Mouse (Mus musculus) neural tube, embryonic 15.5 days (tissue): ENCODE data around the gene Bcl2a1b. TPM values are rescaled to one million over a fixed set of nuclear protein-coding genes. Genes with fewer than 3 reads are reported as not detected.
"Not testable (repeated sequence)": the region's sequence is repeated elsewhere in the genome, so short reads cannot be mapped to it uniquely, and the experiment has no call there.

ENCODE experiments used
- ATAC-seq: fragments of 200-750 bp; cut with Nextera tagmentation; 2 replicates; pipeline ENCODE4 v1.8.0; 2017; ENCODE audit warnings: mild to moderate bottlenecking, moderate TSS enrichment, moderate library complexity; ENCODE audit not compliant: low FRiP score
- H3K27ac ChIP-seq: fragments of 300-500 bp; sonication (generic); replicated peaks from 2 replicates; pipeline ENCODE4 v1.5.1; 2015; ENCODE audit warnings: mild to moderate bottlenecking, inconsistent platforms
- H3K27me3 ChIP-seq: fragments of 300-500 bp; sonication (generic); replicated peaks from 2 replicates; pipeline ENCODE4 v1.6.1; 2015; ENCODE audit warnings: inconsistent platforms
- H3K36me3 ChIP-seq: fragments of 300-500 bp; sonication (generic); 2 replicates; pipeline ENCODE4 v1.6.1; 2015; ENCODE audit warnings: inconsistent platforms
- H3K4me1 ChIP-seq: fragments of 300-500 bp; sonication (generic); 2 replicates; pipeline ENCODE4 v1.6.1; 2015; ENCODE audit warnings: inconsistent platforms
- H3K4me2 ChIP-seq: fragments of 300-500 bp; sonication (generic); 2 replicates; pipeline ENCODE4 v1.6.1; 2015; ENCODE audit warnings: inconsistent platforms, mild to moderate bottlenecking, moderate library complexity
- H3K4me3 ChIP-seq: fragments of 300-500 bp; sonication (generic); replicated peaks from 2 replicates; pipeline ENCODE4 v1.5.1; 2015; ENCODE audit warnings: mild to moderate bottlenecking, inconsistent platforms
- H3K9ac ChIP-seq: fragments of 300-500 bp; sonication (generic); replicated peaks from 2 replicates; pipeline ENCODE4 v1.6.1; 2015; ENCODE audit warnings: mild to moderate bottlenecking, inconsistent platforms
- H3K9me3 ChIP-seq: fragments of 300-500 bp; sonication (generic); replicated peaks from 2 replicates; pipeline ENCODE4 v1.6.1; 2016; ENCODE audit warnings: inconsistent platforms
- WGBS: fragments of 180-500 bp; shearing (Covaris S2); methylation state at CpG from one replicate; pipeline ENCODE4 v1.1.7; 2015; ENCODE audit warnings: mixed read lengths; 5-methylcytosine and 5-hydroxymethylcytosine counted together
- polyA plus RNA-seq: library from polyadenylated mRNA; unstranded; fragments of >200 nt; fragmentation: Nextera tagmentation; extraction: Ambion mirVana; gene quantifications from 2 replicates; pipeline ENCODE4 v1.2.1, GENCODE M21; 2015

Bcl2a1b gene
- 1.9 and 3.3 TPM in 2 replicates for polyA plus RNA-seq

- H3K27me3 ChIP-seq, H3K4me3 ChIP-seq, H3K9ac ChIP-seq, H3K27ac ChIP-seq, H3K9me3 ChIP-seq, H3K36me3 ChIP-seq, H3K4me1 ChIP-seq, H3K4me2 ChIP-seq, ATAC-seq: not testable (repeated sequence)
- WGBS, result 95% methylated on average over 5 of the region's 5 CpGs
Measured at GRCm38 (mm10) chr9:89198969-89199416, at the start of gene Bcl2a1b, which contains the start of gene Gm29094. Bcl2a1b (plus strand) TSS chr9:89199209. Gm29094 (plus strand) TSS chr9:89199379.

DNA sequence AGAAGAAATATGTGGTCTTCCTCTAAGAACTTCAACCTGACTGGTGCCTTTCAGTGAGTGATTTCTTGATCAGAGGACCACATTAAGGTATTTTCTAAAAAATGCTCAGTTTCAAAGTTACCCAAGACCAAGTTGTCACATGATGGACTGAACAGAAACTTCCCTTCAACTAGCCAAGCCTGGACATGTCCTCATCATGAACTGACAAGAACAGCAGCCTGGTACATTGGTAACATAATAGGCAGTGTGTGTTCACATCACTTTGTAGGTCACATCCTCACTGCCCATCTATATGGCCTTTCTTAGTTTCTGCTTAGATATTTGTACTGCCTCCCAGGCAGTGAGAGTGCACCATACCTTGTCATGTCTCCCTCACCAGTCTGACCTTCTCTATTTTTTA is 26.5 kb upstream of the Bcl2a1b start:
- not testable (repeated sequence) for H3K9ac ChIP-seq, H3K4me1 ChIP-seq, H3K27ac ChIP-seq, H3K27me3 ChIP-seq, H3K9me3 ChIP-seq, ATAC-seq, H3K4me3 ChIP-seq, H3K4me2 ChIP-seq, H3K36me3 ChIP-seq

GRCm38 (mm10) chr9:89178833-89179232 is 20.2 kb upstream of the Bcl2a1b start:
- not testable (repeated sequence) for H3K4me3 ChIP-seq, H3K4me1 ChIP-seq, H3K27me3 ChIP-seq, H3K4me2 ChIP-seq, H3K27ac ChIP-seq, H3K9me3 ChIP-seq, ATAC-seq, H3K36me3 ChIP-seq, H3K9ac ChIP-seq
- 47% methylated on average over 2 of the region's 3 CpGs for WGBS

GRCm38 (mm10) chr9:89179469-89179868 is 19.5 kb upstream of the Bcl2a1b start:
- H3K9ac ChIP-seq, H3K9me3 ChIP-seq, H3K27ac ChIP-seq, ATAC-seq, H3K4me1 ChIP-seq, H3K36me3 ChIP-seq, H3K27me3 ChIP-seq, H3K4me2 ChIP-seq, H3K4me3 ChIP-seq: not testable (repeated sequence)
- WGBS, result 79% methylated on average over 4 of the region's 4 CpGs

DNA sequence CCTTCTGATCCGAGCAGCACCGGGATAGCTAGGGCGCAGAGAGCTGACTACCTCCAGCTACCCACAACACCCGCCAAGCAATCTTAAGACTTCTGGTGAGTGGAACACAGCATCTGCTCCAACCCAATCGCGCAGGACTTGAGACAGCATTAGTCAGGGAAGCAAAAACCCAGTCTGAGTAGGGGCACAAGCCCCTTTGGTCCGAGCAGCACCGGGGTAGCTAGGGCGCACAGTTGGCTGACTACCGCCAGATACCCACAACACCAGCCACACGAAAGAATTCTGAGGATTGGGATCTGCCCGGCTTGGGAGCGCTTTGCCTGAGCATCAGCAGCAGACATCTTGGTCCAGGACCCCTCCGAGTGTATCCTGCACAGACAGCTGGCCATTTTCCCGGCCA is 12.0 kb upstream of the Bcl2a1b start:
- not testable (repeated sequence) for H3K4me1 ChIP-seq, H3K4me3 ChIP-seq, H3K9ac ChIP-seq, H3K4me2 ChIP-seq, ATAC-seq, H3K36me3 ChIP-seq, H3K9me3 ChIP-seq, H3K27ac ChIP-seq, H3K27me3 ChIP-seq
- WGBS, result 83% methylated on average over 15 of the region's 15 CpGs

- H3K4me2 ChIP-seq, H3K9me3 ChIP-seq, H3K4me1 ChIP-seq, H3K27me3 ChIP-seq, ATAC-seq, H3K9ac ChIP-seq, H3K36me3 ChIP-seq, H3K4me3 ChIP-seq, H3K27ac ChIP-seq: not testable (repeated sequence)
Measured at GRCm38 (mm10) chr9:89195483-89195882, 3.5 kb upstream of the Bcl2a1b start.

DNA sequence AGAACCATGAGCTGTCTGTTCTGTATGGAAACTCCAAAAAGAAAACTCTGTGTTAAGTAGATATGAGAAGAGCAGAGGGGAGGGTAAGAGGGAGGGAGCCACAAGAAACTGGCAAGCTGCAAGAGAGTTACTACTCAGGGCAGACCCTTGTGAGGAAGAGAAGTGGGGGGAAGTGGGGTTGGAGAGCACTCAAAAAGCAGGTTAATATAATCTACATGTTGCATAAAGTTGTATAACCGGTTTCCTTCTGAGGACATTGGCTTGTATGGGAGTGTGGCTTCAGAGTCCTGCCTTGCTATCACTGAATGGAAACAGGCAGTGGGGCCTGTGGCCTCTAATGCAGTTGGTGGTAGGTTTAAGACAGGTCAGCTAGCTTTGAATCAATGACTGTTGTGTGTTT is 1.5 kb upstream of the Bcl2a1b start:
- not testable (repeated sequence) for H3K9me3 ChIP-seq, H3K27ac ChIP-seq, H3K4me2 ChIP-seq, H3K27me3 ChIP-seq, ATAC-seq, H3K4me1 ChIP-seq, H3K4me3 ChIP-seq, H3K9ac ChIP-seq, H3K36me3 ChIP-seq
- WGBS, result 89% methylated on average over 1 of the region's 1 CpGs

DNA sequence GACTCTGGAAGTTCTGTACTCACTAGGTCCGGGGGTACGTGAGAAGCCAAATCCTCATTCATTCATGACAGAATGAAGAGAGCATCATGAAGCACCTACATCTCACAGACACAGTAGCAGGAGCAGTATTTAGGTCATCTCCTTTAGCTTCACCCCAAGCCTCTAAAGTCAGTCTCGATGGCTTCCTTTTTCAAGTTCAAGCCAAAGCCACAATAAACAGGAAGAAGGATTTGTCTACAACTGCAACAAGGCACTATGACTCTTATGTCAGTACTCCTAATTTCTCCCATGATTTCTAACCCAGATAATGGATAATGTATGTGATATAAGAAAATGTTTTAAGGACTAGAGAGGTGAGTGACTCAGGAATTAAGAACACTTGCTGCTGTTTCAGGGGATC is 660 bp upstream of the Bcl2a1b start:
- not testable (repeated sequence) for H3K36me3 ChIP-seq, ATAC-seq, H3K4me2 ChIP-seq, H3K27me3 ChIP-seq, H3K9me3 ChIP-seq, H3K9ac ChIP-seq, H3K4me3 ChIP-seq, H3K4me1 ChIP-seq, H3K27ac ChIP-seq
- 92% methylated on average over 3 of the region's 3 CpGs for WGBS

GRCm38 (mm10) chr9:89202256-89202655 is 3.2 kb downstream of the Bcl2a1b start:
- H3K4me2 ChIP-seq, H3K27me3 ChIP-seq, H3K9me3 ChIP-seq, H3K9ac ChIP-seq, H3K4me3 ChIP-seq, H3K27ac ChIP-seq, H3K4me1 ChIP-seq, H3K36me3 ChIP-seq, ATAC-seq: not testable (repeated sequence)

DNA sequence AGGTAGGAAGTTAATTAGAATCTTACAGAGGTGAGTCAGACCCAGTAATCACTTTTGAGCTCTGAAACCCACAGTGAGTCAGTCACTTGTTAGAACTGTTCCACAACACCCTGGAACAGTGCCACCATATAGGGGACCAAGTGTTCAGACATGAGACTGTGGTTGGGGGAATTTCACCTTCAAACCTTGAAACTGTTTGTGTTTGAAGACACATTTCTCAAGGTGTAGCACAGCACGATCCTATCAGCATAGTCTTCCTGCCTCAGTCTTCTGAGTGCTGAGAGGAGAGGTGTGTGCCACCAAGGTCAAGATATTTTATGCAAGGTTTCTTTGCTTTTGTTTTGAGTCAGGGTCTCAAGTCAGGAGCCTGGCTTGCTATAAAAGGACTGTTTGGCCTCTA is 9.9 kb downstream of the Bcl2a1b start:
- not testable (repeated sequence) for ATAC-seq, H3K4me2 ChIP-seq, H3K9ac ChIP-seq, H3K27me3 ChIP-seq, H3K4me3 ChIP-seq, H3K4me1 ChIP-seq, H3K9me3 ChIP-seq, H3K36me3 ChIP-seq, H3K27ac ChIP-seq
- WGBS, result 87% methylated on average over 1 of the region's 1 CpGs

DNA sequence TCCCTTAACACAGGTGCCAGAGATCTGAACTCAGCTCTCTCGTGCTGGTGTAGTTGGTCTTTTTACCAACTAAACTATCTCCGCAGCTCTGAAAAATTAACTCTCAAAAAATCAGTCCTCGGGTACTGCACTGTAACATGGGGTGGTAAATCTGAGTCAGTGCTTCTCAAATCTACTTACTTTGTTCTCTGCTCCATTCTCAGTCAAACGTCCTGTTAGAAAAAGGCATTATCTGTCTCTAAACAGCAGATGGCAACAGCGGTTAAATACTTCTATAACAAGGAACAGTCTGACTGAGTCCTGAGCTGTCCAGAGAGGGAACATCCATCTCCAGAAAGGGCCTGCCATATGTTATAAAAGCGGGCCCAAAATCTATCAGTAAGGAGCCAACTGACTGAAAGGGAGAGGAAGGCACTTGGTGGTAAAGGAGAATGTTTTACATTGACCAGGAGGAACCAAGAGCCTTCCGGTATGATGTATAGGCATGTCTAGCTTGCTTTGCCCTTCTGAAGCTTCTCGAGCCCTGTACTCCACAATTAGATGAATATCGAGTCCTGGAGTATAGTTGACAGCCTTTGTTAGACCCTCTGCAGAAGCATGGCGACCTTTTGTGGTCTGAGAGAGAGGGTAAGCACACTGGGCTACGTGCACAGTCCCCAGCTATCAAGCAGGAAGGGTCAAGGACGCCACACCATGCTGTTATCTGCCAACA is 11.5 kb downstream of the Bcl2a1b start, which contains the start of gene Mthfs:
Mthfs (plus strand) TSS at position 324 of the 712 bp plus-strand sequence.
- ATAC-seq, result peak; percentile 87
- H3K4me1 ChIP-seq, H3K27me3 ChIP-seq, H3K9me3 ChIP-seq, H3K36me3 ChIP-seq: not testable (repeated sequence)
- WGBS, result 25% methylated on average over 9 of the region's 12 CpGs
- Histone ChIP-seq H3K4me2 (peak within 1 kb of the TSS; percentile 53), H3K27ac (peak within 1 kb of the TSS; percentile 79), H3K4me3 (peak within 1 kb of the TSS; percentile 32), H3K9ac (0 out of 2 replicates have a peak within 1 kb of the TSS, but pooled peaks have one; percentile 23)

DNA sequence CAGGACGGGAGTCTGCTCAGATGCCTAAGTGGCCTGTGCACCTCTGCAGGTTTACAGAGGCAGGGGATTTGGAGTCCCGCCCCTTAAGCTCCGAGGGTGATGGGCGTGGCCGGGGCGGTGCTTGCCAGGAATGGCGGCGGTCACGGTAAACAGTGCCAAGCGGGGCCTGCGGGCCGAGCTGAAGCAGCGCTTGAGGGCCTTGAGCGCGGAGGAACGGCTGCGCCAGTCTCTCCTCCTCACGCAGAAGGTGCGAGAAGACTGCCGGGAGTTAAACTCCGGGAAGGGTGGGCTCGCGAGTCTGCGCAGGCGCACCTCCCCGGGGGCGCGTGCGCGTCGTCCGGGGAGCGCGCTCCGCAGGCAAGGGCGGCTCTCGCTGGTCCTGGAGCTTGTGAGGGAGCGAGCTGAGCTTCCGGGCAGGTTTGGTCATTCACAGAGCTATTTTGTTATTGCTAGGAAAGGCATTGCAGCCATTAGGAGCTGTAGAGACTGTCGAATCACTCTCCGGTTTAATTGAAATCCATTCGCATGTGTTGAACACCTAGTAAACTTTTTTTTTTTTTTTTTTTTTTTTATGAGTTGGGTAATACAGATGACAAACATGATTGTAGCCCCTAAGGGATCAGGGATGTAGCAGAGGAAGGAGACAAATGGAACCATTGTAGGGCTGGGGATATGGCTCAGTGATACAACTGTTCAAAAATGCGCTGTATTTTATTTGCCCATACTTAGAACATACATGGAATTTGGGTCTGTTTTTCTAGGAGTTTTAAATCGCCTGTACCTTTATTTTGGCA is 12.3 kb downstream of the Bcl2a1b start:
- Histone ChIP-seq H3K9ac (0 out of 2 replicates have a peak overlapping the region, but pooled peaks have one; percentile 23), H3K4me3 (peak overlapping the region; percentile 32), H3K27ac (peak overlapping the region; percentile 68), H3K4me2 (peak overlapping the region; percentile 52)
- H3K36me3 ChIP-seq, H3K27me3 ChIP-seq, H3K4me1 ChIP-seq, H3K9me3 ChIP-seq: not testable (repeated sequence)
- 6% methylated on average over 13 of the region's 44 CpGs for WGBS
- peak; percentile 96 for ATAC-seq
